Mouse (Mus musculus) monocyte, adult 2 months (primary cell): ENCODE results near the gene Cir1.

Experiments used
- DNase-seq, 2 experiments: peaks; one replicate each; pipeline ENCODE4 v3.0.0; 2022; ENCODE audit warnings: low spot score in 2 of 2, low read depth in 1 of 2

The Cir1 gene

DNA sequence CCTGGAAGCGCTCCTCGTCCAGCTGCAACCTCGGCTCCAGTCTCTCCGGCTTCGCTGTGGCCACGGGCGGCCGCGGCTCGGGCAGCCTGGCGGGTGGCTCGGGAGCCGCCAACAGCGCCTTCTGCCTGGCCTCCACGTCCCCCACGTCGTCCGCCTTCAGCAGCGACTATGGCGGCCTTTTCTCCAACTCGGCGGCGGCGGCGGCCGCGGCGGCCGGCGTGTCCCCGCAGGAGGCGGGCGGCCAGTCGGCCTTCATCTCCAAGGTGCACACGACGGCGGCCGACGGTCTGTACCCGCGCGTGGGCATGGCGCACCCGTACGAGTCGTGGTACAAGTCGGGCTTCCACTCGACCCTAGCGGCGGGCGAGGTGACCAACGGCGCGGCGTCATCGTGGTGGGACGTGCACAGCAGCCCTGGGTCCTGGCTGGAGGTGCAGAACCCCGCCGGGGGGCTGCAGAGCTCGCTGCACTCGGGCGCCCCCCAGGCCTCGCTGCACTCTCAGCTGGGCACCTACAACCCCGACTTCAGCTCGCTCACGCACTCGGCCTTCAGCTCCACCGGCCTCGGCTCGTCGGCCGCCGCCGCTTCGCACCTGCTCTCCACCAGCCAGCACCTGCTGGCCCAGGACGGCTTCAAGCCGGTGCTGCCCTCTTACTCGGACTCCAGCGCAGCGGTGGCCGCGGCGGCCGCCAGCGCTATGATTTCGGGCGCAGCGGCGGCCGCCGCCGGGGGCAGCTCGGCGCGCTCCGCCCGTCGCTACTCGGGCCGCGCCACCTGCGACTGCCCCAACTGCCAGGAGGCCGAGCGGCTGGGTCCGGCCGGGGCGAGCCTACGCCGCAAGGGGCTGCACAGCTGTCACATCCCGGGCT is 39.0 kb downstream of the Cir1 start:
- no peak for DNase-seq

DNA sequence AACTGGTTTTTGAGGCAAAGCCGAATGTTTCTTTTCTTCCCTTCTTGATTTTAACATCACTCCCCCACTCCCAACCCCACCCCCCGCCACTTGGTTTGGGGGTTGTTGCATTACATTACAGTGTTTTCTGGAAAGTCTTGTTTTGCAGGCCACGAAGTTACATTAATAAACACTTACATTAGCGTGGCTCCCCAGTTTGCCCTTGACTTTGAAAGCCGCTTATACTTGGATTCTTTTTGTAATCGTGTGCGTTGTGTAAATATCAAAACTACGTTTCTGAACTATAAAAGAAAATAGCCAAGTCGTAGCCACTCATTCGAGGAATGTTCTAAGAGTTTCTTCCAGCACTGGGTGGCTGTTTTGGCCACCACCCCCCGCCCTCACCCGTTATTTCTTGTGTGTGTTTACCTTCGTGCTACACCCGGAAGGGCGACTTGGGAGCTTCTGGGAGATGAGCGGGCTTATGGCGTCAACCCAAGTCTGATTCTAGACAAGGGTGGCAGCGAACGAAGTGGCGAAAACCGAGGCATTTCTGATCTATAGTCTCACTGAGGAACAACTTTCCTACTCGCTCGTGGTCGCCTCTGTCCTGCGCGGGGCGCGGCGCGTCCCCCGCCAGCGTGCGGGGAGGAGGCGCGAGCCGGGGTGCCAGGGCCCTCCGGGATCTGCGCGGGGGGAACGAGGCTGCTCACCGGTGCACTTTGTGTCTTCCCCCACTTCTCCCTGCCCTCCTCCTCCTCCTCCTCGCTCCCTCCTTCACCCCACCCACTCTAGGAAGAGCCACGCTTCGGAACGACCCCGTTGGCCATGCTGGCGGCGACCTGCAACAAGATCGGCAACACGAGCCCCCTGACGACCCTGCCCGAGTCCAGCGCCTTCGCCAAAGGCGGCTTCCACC is 39.9 kb downstream of the Cir1 start:
- DNase-seq = no peak

DNA sequence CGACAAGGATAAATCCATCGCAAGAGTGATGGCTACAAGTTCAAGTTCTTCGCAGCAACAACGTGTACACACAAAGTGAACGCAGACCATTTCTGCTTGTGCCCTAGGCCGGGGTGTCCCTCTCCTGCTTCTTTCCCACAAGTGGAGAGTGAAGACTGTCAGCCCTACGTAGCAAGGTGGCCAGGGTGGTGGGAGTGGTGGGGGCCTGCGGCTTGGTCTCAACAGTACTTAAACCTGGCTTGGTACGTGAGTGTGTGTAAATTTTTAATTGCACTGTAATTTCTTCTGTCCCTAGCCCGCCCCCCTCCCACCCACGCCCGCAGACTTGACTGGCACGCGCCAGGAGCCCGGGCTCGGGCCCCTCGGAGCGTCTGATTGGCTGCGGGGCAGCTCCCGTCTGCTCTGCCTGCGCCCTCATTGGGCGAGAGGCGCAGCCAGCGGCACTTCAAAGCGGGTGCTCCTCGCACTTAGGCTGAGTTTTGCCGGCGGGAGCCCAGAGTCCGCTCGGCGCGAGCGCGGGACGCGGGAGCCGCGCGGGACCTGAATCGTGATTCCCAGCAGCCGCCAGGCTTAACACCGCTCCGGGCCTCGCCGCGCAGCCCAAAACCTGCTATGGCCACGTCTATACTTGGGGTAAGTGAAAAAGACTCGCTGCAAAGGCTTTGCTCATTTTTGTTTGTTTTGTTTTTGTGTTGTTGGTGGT is 40.9 kb downstream of the Cir1 start, which contains the start of gene Sp9:
Sp9 (plus strand) TSS at position 467 of the 703 bp plus-strand sequence.
- no peak for DNase-seq

DNA sequence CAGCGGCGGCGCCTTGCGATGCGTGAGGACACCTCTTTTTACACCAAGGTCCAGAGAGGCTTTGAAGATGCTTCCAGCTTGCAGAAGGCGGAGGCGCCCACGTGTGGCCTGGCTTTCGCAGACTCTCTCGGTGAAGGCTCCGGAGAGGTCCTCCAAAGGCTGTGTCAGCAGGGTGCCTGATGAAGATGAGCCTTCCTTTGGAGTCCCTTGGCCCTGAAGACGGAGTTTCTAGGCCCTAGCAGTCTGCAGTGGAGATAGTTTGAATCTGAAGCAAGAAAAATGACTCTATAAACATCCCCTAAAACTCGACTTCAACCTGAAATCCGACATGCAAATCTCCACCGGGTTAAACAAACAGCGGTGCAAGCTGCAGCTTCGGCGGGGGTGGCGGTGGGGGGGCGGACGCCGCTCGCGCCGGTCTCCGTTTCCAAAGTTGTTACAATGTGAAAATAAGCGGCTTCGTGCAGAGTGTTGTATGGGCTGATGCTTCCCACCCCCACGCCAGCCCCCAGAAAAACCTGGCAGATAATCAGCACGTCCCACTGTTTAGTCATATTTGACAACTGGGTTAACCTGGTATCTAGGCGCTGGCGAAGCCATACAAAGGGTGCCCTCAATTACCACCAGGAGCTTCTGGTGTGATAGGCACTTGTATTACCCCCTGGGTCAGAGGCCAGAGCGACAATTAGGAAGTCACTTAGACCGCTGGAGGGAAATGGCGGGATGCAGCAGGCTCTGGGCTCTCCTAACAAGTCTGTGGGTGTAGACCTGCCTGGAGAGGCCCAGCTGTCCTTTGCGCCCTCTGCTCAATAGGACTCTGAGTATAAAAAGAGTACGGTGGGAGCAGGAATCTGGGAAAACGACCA is 41.7 kb downstream of the Cir1 start:
- no peak for DNase-seq

DNA sequence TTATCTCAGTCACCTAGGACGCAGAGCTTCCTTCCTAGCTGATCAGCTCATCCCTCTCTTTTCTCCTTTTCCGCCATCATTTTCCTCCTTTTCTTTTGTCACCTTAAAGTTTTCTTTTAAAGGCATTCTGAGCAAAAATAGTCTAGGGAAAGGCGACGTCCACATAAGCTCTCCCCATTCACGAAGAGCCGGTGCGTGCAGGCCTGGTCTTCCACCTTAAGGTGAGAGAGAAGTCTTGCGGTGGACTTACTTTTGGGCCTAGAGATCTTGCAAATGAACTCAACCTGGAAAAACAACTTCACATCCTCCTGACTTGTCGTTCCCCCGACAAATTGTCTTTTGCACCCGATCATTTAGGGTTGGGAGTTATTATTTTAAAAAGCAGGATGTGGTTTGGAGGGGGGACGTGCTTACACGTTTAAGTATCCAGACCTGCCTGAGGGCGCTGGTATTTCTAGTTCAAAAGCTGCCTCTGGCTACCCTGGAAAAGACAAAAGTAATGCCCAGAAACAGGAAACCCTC is 42.4 kb downstream of the Cir1 start:
- no peak for DNase-seq

DNA sequence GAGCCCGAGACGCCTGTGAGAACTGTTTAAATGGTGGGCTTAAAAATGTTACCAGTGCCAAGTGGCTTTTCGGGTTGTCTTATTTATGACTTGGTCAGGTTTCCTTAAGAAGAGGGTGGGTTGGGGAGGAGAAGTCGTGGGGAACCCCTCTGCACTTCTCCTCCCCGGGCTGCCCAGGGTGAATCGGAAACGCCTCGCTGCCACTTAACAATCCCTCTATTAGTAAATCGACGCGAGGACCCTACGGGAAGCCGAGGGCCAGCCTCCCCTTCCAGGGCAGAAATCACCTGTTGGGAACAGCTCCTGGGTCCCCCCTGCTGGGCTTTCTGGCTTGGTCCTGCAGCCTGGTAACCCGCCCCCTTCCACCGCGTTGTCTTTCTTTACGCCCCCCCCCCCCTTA is 42.8 kb downstream of the Cir1 start:
- DNase-seq = no peak

DNA sequence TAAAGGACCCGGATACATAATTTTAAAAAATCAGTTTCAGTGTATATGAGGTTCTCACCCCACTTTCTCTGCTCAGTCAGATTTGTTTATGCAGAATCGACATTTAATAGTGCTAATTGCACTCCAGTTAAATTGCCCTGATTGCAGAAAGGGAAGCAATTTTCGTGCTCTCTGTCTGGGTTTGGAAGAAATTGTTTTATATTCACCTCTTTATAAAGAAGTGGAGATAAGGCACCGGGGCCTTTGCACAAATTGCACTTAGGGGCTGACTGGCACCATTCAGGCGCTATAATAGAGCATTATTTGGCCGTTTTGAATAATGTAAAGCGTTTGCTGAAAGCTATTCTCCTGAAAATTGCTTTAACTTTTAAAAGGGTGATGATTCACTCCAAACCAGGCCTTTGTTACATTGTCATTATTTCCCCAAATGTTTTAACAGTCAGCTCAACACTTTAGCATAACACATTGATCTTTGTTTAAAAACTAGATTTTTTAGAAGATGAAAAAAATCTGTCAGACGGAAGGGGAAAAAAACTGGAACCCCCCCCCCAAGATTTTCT is 43.6 kb downstream of the Cir1 start:
- no peak for DNase-seq

DNA sequence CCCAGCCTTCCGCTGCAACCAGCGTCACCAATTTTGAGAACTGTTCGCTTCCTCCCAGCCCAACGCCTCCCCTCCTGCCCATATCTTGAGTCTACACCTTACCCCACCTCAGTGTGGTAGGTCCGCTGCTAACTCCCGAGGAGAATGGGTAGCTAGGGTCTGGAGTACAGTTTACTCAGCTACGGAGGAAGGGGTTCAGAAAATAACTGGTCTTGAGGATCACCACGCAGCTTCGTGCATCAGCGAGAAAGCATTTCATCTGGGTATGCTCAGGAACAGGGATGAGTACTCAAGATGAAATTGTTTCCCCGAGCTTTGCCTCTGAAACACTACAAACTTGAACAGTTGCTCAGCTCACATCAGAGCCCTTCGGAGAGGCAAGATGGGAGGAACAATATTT is 44.2 kb downstream of the Cir1 start:
- DNase-seq = no peak

DNA sequence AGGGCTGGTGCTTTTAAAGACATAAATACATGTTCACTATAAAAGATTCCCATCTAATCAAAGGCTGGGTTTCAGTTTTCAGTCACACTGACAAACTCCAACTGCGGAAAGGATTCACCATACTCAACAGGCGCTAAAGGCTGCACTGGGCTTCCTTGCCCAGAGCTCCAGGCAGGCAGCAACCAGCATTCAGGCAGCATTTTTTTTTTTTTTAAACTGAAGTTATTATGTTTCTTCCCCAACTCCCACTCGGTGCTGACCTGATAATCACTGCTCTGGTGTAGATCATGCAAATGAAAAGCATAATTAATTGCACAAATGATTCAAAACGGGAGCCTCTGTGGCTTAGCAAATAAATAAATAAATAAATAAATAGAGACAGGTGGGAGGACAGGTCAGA is 44.7 kb downstream of the Cir1 start:
- no peak for DNase-seq

DNA sequence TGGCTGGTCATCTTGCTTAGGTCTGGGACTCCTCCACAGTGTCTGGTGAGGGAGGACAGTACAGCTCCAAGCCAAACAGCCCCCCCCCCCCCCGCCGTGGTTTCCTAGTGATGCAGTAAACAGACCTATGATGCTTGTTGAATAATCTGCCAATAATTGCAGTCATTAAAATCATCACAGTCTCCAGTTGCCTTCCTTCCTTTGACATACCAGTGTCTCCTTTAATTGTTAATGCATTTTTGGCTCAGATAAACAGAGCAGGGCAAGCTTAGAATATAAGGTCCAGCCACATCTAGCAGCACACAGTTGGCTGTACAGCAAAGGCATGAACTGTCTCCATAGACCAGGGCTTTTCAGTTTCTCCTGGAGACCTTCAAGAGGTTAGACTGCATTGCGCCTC is 45.3 kb downstream of the Cir1 start:
- DNase-seq = no peak

DNA sequence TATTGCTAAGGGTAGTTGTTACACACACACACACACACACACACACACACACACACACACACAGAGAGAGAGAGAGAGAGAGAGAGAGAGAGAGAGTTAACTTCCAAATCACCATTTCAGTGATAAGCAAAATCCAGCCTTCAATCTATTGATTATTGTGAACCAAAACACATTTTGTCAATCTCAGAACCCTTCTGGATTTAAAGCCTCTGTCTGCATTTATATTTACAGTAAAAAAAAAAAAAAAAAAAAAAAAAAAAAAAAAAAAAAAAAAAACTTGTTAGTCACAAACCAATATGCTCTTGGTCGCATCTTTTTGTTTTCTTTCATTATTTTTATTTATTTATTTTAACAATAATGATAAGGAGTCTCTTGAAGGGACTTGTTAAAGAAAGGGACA is 45.9 kb downstream of the Cir1 start:
- no peak for DNase-seq

DNA sequence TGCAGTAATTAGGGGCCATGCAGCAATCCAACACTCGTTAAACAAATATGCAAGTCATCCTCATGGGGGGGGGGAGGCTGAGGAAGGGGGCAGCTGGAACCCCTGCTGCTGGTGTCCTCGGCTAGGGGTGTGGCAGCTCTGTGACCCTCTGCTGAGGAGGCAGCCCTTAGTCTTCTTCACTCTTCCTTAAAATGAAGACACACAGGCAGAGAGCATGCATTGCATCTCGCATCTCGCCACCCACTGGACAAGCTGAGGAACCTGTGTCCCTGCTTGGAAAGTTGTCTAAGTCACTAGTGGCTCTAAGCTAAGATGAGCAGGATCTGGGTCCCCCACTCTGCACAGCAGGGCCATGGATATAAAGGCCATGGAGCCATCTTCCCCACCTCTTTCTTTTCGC is 46.5 kb downstream of the Cir1 start:
- no peak for DNase-seq

DNA sequence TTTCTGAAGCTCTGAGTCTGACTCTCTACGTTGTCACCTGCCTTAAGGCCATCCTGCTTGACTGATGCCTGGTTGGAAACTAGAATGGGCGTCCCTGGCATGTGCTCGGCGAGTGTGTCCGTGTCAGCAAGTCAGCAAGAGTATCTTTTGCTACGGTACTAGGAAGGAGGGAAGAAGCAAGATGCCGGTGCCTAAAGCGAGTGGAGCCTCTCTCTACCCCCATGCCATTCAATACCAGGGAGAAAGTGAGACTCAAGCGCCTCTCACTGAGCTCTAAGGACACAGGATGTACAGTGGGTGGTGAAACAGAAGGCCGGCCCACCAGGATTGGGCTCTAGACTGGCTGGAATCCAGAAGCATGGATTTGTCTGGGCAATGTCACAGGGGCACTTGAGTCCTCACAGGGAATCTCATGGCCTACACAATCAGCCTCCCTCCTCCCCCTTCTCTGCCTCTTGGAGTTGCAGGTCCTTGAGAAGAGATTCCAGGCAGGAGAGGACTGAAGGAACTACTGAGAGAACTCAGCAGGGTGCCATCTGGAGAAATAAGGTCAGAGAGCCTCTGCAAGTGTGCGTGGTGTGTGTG is 47.8 kb downstream of the Cir1 start:
- no peak for DNase-seq

DNA sequence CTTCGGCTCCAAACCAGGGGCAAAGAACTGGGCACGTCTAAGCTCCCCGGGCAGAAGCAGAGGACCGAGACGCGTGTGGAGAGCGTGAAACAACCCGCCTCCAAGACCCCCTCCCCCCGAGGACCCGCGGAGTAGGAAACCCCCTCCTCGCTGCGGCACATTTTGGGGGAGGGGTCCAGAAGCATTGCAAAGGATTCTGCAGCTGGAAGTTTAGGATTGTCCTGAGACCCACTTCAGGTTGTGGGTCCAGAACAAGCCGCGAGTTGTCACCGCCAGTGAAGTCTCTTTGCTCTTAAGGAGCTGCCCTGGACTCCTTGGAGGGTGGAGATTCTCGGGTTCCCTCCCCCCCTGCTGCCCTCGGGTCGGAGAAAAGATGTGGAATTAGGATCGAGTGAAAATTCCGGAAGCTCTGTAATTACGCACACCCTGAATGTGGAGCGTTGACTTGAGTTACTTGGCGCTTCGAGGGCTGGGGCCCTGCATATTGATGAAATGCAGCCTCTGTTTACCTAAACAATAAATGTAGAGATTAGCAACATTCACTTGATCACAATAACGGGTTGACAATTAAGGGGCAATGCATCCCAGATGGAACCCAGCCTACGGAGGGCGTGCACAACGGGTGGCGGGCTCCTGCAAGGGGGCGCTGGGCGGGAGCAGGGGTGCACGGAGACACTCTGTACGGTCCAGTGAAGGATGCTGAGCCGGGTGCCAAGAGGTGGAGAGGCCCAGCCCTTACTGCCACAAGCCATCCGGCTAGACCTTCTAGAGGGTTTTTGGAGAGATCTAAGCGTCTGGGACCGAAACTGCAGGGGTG is 48.5 kb downstream of the Cir1 start:
- DNase-seq = no peak

DNA sequence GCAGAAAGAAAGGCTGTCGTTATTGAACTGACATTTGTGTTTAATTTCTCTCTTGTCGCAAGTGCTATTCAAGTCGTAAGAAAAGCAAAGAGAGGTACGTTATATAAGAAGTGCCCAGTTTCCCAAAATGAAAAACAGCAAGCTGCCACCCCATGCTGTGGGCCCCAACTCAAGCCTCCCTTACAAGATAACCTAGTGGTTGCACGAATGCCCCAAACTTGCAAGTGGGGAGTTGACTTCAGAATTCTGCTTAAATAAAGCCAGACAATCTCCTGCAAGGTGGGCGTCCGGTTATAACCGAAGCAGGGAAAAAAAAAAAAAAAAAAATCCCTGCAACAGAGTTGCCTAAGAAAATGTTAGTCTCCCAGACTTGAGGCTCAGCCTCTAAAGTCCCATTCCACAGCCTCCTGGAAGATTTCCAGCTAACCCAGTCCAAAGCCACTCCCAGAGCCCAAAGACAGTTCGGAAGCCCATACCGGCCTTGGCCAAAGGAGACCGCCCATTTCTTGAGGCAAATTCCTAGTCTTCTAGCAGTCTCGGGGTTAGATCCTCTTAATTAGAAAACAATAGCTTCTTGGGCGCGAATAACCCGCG is 49.2 kb downstream of the Cir1 start:
- DNase-seq = no peak

DNA sequence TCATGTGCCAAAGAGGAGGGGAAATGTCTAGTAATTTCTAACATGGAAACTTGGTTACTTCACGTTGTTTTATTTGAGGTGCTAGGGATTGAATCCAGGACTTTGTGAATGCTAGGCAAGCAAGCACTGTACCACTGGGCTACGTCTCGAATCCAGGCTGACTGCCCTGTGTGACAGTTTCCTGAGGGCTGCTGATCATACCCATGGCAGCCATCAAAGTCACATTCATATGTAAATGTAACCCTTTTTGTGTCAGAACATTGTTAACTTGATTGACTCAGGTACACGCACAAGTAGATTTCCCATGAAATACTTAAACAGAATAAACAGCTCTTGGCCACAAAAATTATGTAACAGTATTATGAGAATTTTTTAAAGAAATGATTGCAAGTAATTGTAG is 63.8 kb downstream of the Cir1 start:
- no peak for DNase-seq

DNA sequence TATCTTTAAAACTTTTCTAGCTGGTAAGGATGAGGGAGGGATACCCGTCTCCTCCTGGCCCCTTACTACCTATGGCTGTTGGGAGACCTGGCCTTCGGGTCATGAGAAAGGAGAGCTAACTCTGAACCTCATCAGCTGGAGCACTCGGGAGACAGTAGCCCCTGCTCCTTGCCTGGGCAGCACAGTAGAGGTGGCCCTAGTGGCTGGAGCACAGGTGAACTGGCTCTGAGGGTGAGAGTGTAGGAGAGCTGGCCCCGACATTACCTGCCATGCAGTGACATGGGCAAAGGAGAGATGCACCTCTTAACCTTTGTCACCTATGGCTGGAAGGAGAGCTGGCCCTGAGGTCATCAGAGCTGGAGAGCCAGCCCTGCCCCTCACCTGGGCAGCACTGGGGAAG is 71.2 kb downstream of the Cir1 start:
- DNase-seq = no peak
